10 mouse cellular contexts compared by ENCODE assay signal in genomic region chr3:151771074-151771473, GRCm38 (mm10). TPM values are rescaled to one million over a fixed set of nuclear protein-coding genes. Genes with fewer than 3 reads are reported as not detected.
DNase-seq lines count a peak whose midpoint lies in the region; ATAC-seq and TF ChIP-seq lines count a peak whose summit lies in the region.
"Had no signal": no experiment of that assay in that cellular context is flagged by ENCODE, and none has a peak within 500 bp of the region (broad histone marks: within the 10 kb centered on the region; RNA-seq: fewer than 3 reads in every experiment).

No protein-coding gene starts in this region.

- H3K27me3 ChIP-seq in liver, adult 2 months (ENCODE audit: control insufficient read depth, insufficient read depth, low read length): no peaks in the 10 kb centered on the region
- no peaks in the 10 kb centered on the region for H3K27me3 ChIP-seq in liver, embryonic 11.5 days (replicated peaks; ENCODE audit: control insufficient read depth, insufficient read depth, low read length)

- H3K4me1 ChIP-seq in liver, adult 2 months (ENCODE audit: control insufficient read depth, insufficient read depth, low read length): no peaks in the 10 kb centered on the region; the same call in 1 of the 2 replicates
- no peaks in the 10 kb centered on the region for H3K4me1 ChIP-seq in liver, embryonic 11.5 days (replicated peaks; ENCODE audit: control insufficient read depth, insufficient read depth, low read length)

- DNase-seq in liver, adult 2 months (ENCODE audit: extremely low read depth, low read depth, low spot score): peak; percentile 45
- DNase-seq in liver, embryonic 11.5 days (ENCODE audit: low spot score): no peak
- DNase-seq in Muller cell, postnatal 12 days (ENCODE audit: inconsistent ontology term): peak; percentile 20
- peak; percentile 65 for DNase-seq in brain, adult 2 months (ENCODE audit: low read depth, low spot score)
- peak; percentile 60 for DNase-seq in gastrocnemius, postnatal 10 days
- peak; percentile 21 to 69 for DNase-seq in layer of hippocampus, postnatal 25 days (ENCODE audit: extremely low spot score in 1 of 2, low spot score in 1 of 2)
- DNase-seq in naive thymus-derived CD4-positive, alpha-beta T cell, adult 2 months (ENCODE audit: low read depth): peak; percentile 27

- 48% methylated on average over 3 of the region's 3 CpGs for WGBS in liver, adult 2 months
- 54% methylated on average over 3 of the region's 3 CpGs for WGBS in liver, embryonic 11.5 days

- no peak overlapping the region for H3K27ac ChIP-seq in liver, adult 2 months (replicated peaks; ENCODE audit: insufficient read depth, low read depth, low read length)
- H3K27ac ChIP-seq in liver, embryonic 11.5 days (ENCODE audit: low read depth, low read length): no peak overlapping the region

- H3K9me3 ChIP-seq in liver, embryonic 11.5 days (ENCODE audit: control insufficient read depth, low read length): no peaks in the 10 kb centered on the region

- H3K79me2 ChIP-seq in liver, adult 2 months (ENCODE audit: control insufficient read depth, insufficient read depth, low read length): no peaks in the 10 kb centered on the region

- no peak for TF ChIP-seq POLR2A in liver, adult 2 months (IDR thresholded peaks at IDR 0.05; ENCODE audit: extremely low read depth, insufficient read depth, low read length)

- no peak overlapping the region for H3K4me2 ChIP-seq in liver, embryonic 11.5 days

- H3K36me3 ChIP-seq in liver, adult 2 months (ENCODE audit: control insufficient read depth, insufficient read depth, low read length): no peaks in the 10 kb centered on the region
- H3K36me3 ChIP-seq in liver, embryonic 11.5 days (ENCODE audit: control insufficient read depth, insufficient read depth, low read length): no peaks in the 10 kb centered on the region

- H3K4me3 ChIP-seq in liver, adult 2 months (ENCODE audit: insufficient read depth, low read depth, low read length): no peak overlapping the region
- H3K4me3 ChIP-seq in liver, embryonic 11.5 days (ENCODE audit: low read depth, low read length): no peak overlapping the region

- TF ChIP-seq CTCF in liver, adult 2 months (IDR thresholded peaks at IDR 0.05; ENCODE audit: low read depth, low read length): peak; percentile 80

- ATAC-seq in liver, embryonic 11.5 days (replicated peaks; ENCODE audit: low FRiP score): no peak
- ATAC-seq in erythroid progenitor cell, adult 5-6 weeks (replicated peaks; ENCODE audit: low FRiP score, poor library complexity, severe bottlenecking): no peak

- no peak overlapping the region for H3K9ac ChIP-seq in liver, adult 2 months (ENCODE audit: low read depth, low read length)
- no peak overlapping the region for H3K9ac ChIP-seq in liver, embryonic 11.5 days (ENCODE audit: low read depth, low read length)

RNA-seq across cellular contexts. Expression of gene Ifi44l, which starts 8.4 kb away (rescaled TPM):
- total RNA-seq in liver, adult 2 months (2014; rRNA removed): not detected in 2 replicates
- polyA plus RNA-seq in liver, adult 2 months (2012; rRNA removed): not detected in 2 replicates
- polyA plus RNA-seq in liver, embryonic 11.5 days (2014; fragmentation: Nextera tagmentation; extraction: Ambion mirVana): not detected in 2 replicates
- not detected for total RNA-seq in gastrocnemius, postnatal 10 days (2021)
- not detected for total RNA-seq in layer of hippocampus, postnatal 25 days (2021)
- total RNA-seq in erythroid progenitor cell, adult 5-6 weeks (2015; ENCODE audit: low replicate concordance): not detected in 2 replicates
- not detected in 2 replicates for total RNA-seq in erythroid progenitor cell, adult 5-6 weeks (2017; ENCODE audit: low replicate concordance)
- total RNA-seq: neutrophil, adult 5-6 weeks had no signal
- polyA plus RNA-seq: gonadal fat pad, adult 2 months had no signal

RNA-seq across cellular contexts. Expression of gene Ifi44, which starts 21.3 kb away (rescaled TPM):
- total RNA-seq in liver, adult 2 months (2014; rRNA removed): 5.4 and 6.5 TPM in 2 replicates
- polyA plus RNA-seq in liver, adult 2 months (2012; rRNA removed): 0.65 and 3.1 TPM in 2 replicates
- polyA plus RNA-seq in liver, embryonic 11.5 days (2014; fragmentation: Nextera tagmentation; extraction: Ambion mirVana): 0.08 TPM in 1 of 2 replicates, not detected in the other
- total RNA-seq in gastrocnemius, postnatal 10 days (2021): under 1 TPM in 1 of 2 experiments, not detected in 1; 0.09 TPM
- not detected for total RNA-seq in layer of hippocampus, postnatal 25 days (2021)
- total RNA-seq in erythroid progenitor cell, adult 5-6 weeks (2015; ENCODE audit: low replicate concordance): not detected in 2 replicates
- not detected in 2 replicates for total RNA-seq in erythroid progenitor cell, adult 5-6 weeks (2017; ENCODE audit: low replicate concordance)
- total RNA-seq: neutrophil, adult 5-6 weeks had no signal
